Mouse (Mus musculus) erythroblast, embryonic 14.5 days (primary cell): Measurements from ENCODE around the gene Socs7.

Experiments
- GATA1 ChIP-seq: IDR thresholded peaks from 2 replicates; pipeline ENCODE4 v1.6.1; 2012; ENCODE audit warnings: low read length, inconsistent platforms, mixed read lengths
- TAL1 ChIP-seq: IDR thresholded peaks from 3 replicates; pipeline ENCODE4 v1.6.1; 2012; ENCODE audit warnings: low read length, inconsistent platforms, mixed read lengths

DNA sequence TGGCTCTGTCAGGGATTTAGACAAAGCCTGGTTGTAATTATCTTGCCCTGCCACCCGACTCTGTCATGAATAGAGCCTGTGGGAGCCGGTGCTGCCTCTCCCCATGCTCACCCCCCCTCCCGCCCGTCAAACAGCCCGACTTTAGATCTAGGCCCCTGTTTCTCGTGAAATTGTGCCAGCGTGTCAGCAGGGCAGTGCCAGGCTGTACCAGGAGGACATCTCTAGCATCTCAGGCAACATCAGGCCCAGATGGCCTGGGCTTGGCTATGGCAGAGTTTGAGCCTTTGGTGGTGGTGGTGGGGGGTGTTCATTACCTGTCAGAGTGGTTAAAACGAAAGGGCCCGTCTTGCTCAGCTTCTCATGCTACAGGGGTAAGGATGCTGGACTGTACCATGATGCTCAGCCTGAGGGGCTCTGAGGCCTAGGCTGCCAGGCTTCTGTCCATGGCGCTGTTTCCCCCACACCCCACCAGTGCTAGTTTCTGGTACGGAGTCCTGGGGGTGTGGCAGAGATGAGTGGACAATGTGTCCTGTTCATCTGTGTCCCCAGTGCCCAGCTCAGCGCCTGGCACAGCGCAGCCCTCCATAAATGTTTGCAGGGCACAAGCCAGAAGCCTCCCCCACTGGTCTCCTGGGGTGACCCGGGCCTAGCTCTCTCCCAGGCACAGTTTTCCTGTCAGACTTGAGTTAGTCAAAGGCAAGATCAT is 56.6 kb downstream of the Socs7 start:
- TF ChIP-seq GATA1 (no peak), TAL1 (no peak)
